Mouse (Mus musculus): ENCODE data around the gene Slc20a1. TPM values are rescaled to one million over a fixed set of nuclear protein-coding genes. Genes with fewer than 3 reads are reported as not detected.

Gene Slc20a1
- polyA plus RNA-seq, 1 experiment: 139 TPM

DNA sequence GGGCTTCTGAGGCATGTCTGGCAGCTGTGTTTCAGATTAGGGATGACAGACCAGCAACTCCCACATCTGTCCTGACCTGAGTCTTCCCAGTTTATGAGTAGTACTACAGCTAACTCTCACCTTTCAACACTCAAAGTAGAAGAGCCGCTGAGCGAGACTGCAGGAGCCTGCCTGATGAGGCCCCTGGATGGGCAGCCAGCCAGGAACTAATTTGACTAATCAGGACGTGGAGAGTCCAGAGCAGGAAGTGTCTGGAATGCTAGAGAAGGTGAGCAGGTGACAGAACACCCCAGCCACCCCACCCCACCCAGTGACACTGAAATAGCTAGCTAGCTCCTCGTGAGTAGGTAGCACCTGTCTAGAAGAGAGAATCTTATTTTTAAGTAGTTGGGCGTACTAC, 47.1 kb downstream of the Slc20a1 start:
- Histone ChIP-seq H3K4me1 (ENCODE audit: control insufficient read depth, insufficient read depth, low read length) (peaks cover 4% of the 10 kb centered on the region; the same call in 1 of the 2 replicates), H3K4me3 (replicated peaks; ENCODE audit: control insufficient read depth, low read depth, low read length) (no peak overlapping the region), H3K27ac (ENCODE audit: control insufficient read depth, insufficient read depth, low read depth, low read length, poor library complexity) (no peak overlapping the region)
- TF ChIP-seq POLR2A (IDR thresholded peaks at IDR 0.05; ENCODE audit: borderline replicate concordance, control insufficient read depth, low read depth, low read length): no peak
- TF ChIP-seq CTCF (IDR thresholded peaks at IDR 0.05; ENCODE audit: control insufficient read depth, insufficient read depth, low read length): no peak
- WGBS: 67% methylated on average over 5 of the region's 5 CpGs

- TF ChIP-seq POLR2A (IDR thresholded peaks at IDR 0.05; ENCODE audit: borderline replicate concordance, control insufficient read depth, low read depth, low read length) (no peak), CTCF (IDR thresholded peaks at IDR 0.05; ENCODE audit: control insufficient read depth, insufficient read depth, low read length) (no peak)
- Histone ChIP-seq H3K4me1 (ENCODE audit: control insufficient read depth, insufficient read depth, low read length) (peaks cover 4% of the 10 kb centered on the region; the same call in 1 of the 2 replicates), H3K27ac (ENCODE audit: control insufficient read depth, insufficient read depth, low read depth, low read length, poor library complexity) (no peak overlapping the region), H3K4me3 (replicated peaks; ENCODE audit: control insufficient read depth, low read depth, low read length) (no peak overlapping the region)
- 85% methylated on average over 7 of the region's 7 CpGs for WGBS
Measured at GRCm38 (mm10) chr2:129246436-129246835, 47.9 kb downstream of the Slc20a1 start.

- H3K4me1 ChIP-seq (ENCODE audit: control insufficient read depth, insufficient read depth, low read length): peaks cover 4% of the 10 kb centered on the region; the same call in 1 of the 2 replicates
- H3K27ac ChIP-seq (ENCODE audit: control insufficient read depth, insufficient read depth, low read depth, low read length, poor library complexity): no peak overlapping the region
- WGBS: 93% methylated on average over 12 of the region's 12 CpGs
- TF ChIP-seq CTCF (IDR thresholded peaks at IDR 0.05; ENCODE audit: control insufficient read depth, insufficient read depth, low read length): no peak
- TF ChIP-seq POLR2A (IDR thresholded peaks at IDR 0.05; ENCODE audit: borderline replicate concordance, control insufficient read depth, low read depth, low read length): no peak
- no peak overlapping the region for H3K4me3 ChIP-seq (replicated peaks; ENCODE audit: control insufficient read depth, low read depth, low read length)
Measured at GRCm38 (mm10) chr2:129246924-129247323, 48.4 kb downstream of the Slc20a1 start.

- TF ChIP-seq CTCF (IDR thresholded peaks at IDR 0.05; ENCODE audit: control insufficient read depth, insufficient read depth, low read length) (no peak), POLR2A (IDR thresholded peaks at IDR 0.05; ENCODE audit: borderline replicate concordance, control insufficient read depth, low read depth, low read length) (no peak)
- Histone ChIP-seq H3K4me1 (ENCODE audit: control insufficient read depth, insufficient read depth, low read length) (no peaks in the 10 kb centered on the region; the same call in 1 of the 2 replicates), H3K4me3 (replicated peaks; ENCODE audit: control insufficient read depth, low read depth, low read length) (no peak overlapping the region), H3K27ac (ENCODE audit: control insufficient read depth, insufficient read depth, low read depth, low read length, poor library complexity) (no peak overlapping the region)
- WGBS: 87% methylated on average over 7 of the region's 7 CpGs
Measured at GRCm38 (mm10) chr2:129247707-129248121, 49.1 kb downstream of the Slc20a1 start.

DNA sequence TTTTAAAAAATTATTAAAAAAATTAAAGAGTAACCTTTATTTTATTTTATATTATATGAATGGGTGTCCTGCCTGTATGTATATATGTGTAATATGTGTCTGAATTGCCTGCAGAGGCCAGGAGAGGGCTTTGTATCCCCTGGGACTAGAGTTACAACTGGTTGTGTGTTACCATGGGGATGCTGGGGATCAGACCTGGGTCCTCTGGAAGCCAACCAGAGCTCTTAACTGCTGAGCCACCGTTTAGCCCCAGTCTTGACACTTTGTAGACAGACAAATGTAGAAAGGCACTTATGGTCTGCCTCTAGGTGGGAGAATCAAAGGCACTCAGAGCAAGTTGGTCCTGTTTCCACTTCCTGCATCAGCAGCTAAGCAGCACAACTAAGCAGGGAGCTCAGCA, 50.8 kb downstream of the Slc20a1 start:
- Histone ChIP-seq H3K4me1 (ENCODE audit: control insufficient read depth, insufficient read depth, low read length) (no peaks in the 10 kb centered on the region), H3K27ac (ENCODE audit: control insufficient read depth, insufficient read depth, low read depth, low read length, poor library complexity) (no peak overlapping the region), H3K4me3 (replicated peaks; ENCODE audit: control insufficient read depth, low read depth, low read length) (no peak overlapping the region)
- WGBS: 53% methylated on average over 1 of the region's 1 CpGs
- TF ChIP-seq POLR2A (IDR thresholded peaks at IDR 0.05; ENCODE audit: borderline replicate concordance, control insufficient read depth, low read depth, low read length): no peak
- no peak for TF ChIP-seq CTCF (IDR thresholded peaks at IDR 0.05; ENCODE audit: control insufficient read depth, insufficient read depth, low read length)

- no peak overlapping the region for H3K27ac ChIP-seq (ENCODE audit: control insufficient read depth, insufficient read depth, low read depth, low read length, poor library complexity)
- TF ChIP-seq POLR2A (IDR thresholded peaks at IDR 0.05; ENCODE audit: borderline replicate concordance, control insufficient read depth, low read depth, low read length) (no peak), CTCF (IDR thresholded peaks at IDR 0.05; ENCODE audit: control insufficient read depth, insufficient read depth, low read length) (no peak)
- no peaks in the 10 kb centered on the region; the same call in 1 of the 2 replicates for H3K4me1 ChIP-seq (ENCODE audit: control insufficient read depth, insufficient read depth, low read length)
- WGBS: 90% methylated on average over 19 of the region's 19 CpGs
- H3K4me3 ChIP-seq (replicated peaks; ENCODE audit: control insufficient read depth, low read depth, low read length): no peak overlapping the region
Measured at GRCm38 (mm10) chr2:129252836-129253630, 54.5 kb downstream of the Slc20a1 start.

DNA sequence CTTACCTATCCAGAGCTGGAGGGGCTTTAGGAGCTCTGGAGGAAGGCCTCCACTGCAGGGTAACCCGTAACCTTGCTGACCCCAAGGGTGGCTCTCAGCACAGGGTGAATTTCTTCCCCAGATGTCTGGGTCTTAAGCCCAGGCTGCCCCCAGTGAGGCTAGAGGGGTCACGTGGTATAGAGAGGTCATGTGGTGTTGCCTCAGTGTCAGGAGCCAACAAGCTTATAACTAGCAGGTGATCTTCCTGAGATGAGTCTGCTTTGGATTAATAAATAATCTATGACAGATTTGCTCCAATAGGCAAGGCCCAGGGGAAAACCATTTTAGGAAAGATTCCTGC, 55.0 kb downstream of the Slc20a1 start:
- H3K27ac ChIP-seq (ENCODE audit: control insufficient read depth, insufficient read depth, low read depth, low read length, poor library complexity): no peak overlapping the region
- no peak overlapping the region for H3K4me3 ChIP-seq (replicated peaks; ENCODE audit: control insufficient read depth, low read depth, low read length)
- 81% methylated on average over 2 of the region's 2 CpGs for WGBS
- TF ChIP-seq POLR2A (IDR thresholded peaks at IDR 0.05; ENCODE audit: borderline replicate concordance, control insufficient read depth, low read depth, low read length): no peak
- TF ChIP-seq CTCF (IDR thresholded peaks at IDR 0.05; ENCODE audit: control insufficient read depth, insufficient read depth, low read length): no peak
- no peaks in the 10 kb centered on the region; the same call in 1 of the 2 replicates for H3K4me1 ChIP-seq (ENCODE audit: control insufficient read depth, insufficient read depth, low read length)

DNA sequence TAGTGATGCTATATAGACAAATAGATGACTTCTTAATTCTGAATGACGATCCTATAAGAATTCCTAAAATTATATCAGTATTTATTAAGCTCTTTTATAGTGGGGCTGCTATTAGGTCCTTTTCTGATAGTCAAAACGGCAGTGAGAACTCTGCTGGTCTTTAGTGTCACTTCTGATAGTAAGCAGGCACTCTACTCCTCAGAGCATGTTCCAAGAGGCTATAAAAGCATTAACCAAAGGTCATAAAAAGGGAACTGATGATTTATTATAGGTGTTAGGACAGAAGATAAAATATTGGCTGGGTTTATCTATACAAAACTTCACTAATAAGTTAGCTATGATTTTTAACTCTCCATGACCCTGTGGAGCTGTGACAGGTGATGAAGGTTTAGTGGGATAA, 55.5 kb downstream of the Slc20a1 start:
- H3K4me1 ChIP-seq (ENCODE audit: control insufficient read depth, insufficient read depth, low read length): no peaks in the 10 kb centered on the region; the same call in 1 of the 2 replicates
- no peak overlapping the region for H3K27ac ChIP-seq (ENCODE audit: control insufficient read depth, insufficient read depth, low read depth, low read length, poor library complexity)
- H3K4me3 ChIP-seq (replicated peaks; ENCODE audit: control insufficient read depth, low read depth, low read length): no peak overlapping the region
- TF ChIP-seq POLR2A (IDR thresholded peaks at IDR 0.05; ENCODE audit: borderline replicate concordance, control insufficient read depth, low read depth, low read length) (no peak), CTCF (IDR thresholded peaks at IDR 0.05; ENCODE audit: control insufficient read depth, insufficient read depth, low read length) (no peak)
- WGBS: 74% methylated on average over 2 of the region's 2 CpGs
